Mouse (Mus musculus) erythroblast, embryonic 14.5 days (primary cell): ENCODE data around the gene Mnd1. TPM values are rescaled to one million over a fixed set of nuclear protein-coding genes. Genes with fewer than 3 reads are reported as not detected.

Experiments used
- H3K27me3 ChIP-seq: 2 replicates; pipeline ENCODE4 v1.6.1; 2012; ENCODE audit warnings: inconsistent platforms; ENCODE audit not compliant: control insufficient read depth
- H3K36me3 ChIP-seq: 2 replicates; pipeline ENCODE4 v1.6.1; 2012; ENCODE audit warnings: mild to moderate bottlenecking, inconsistent platforms; ENCODE audit not compliant: control insufficient read depth
- H3K4me1 ChIP-seq: 2 replicates; pipeline ENCODE4 v1.6.1; 2012; ENCODE audit warnings: inconsistent platforms; ENCODE audit not compliant: control insufficient read depth
- H3K4me3 ChIP-seq: replicated peaks from 2 replicates; pipeline ENCODE3; 2012; ENCODE audit warnings: moderate library complexity, mild to moderate bottlenecking, inconsistent platforms
- H3K9me3 ChIP-seq: 2 replicates; pipeline ENCODE4 v1.6.1; 2012; ENCODE audit warnings: low read length, inconsistent platforms, mixed read lengths; ENCODE audit not compliant: control insufficient read depth
- GATA1 ChIP-seq: IDR thresholded peaks from 2 replicates; pipeline ENCODE4 v1.6.1; 2012; ENCODE audit warnings: low read length, inconsistent platforms, mixed read lengths
- TAL1 ChIP-seq: IDR thresholded peaks from 3 replicates; pipeline ENCODE4 v1.6.1; 2012; ENCODE audit warnings: low read length, inconsistent platforms, mixed read lengths
- polyA plus RNA-seq: library from polyadenylated mRNA; stranded (reverse); fragments of >175 nt; gene quantifications from 2 replicates; pipeline ENCODE4 v1.2.3, GENCODE M21; 2012

Gene Mnd1
- polyA plus RNA-seq, 1 experiment, result 0.16 TPM

DNA sequence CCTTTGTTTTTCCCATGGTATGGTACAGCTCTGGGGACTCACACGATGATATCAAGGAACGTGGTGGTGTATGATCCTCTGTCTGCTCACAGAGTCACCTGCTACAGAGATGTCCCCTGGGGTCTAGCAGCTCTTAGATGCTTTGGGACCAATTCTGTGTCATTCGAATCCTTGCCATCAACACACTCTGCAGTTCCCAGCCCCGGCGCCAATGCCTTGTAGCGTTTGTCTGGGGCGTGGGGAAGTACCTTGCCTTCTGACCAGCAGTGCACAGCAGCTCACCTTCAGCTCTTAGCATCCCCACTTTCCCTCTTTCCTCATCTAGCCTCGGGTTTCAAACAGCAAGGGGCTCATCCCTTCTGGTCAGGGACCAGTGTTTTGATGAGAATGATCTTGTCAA is 84.8 kb downstream of the Mnd1 start:
- Histone ChIP-seq H3K27me3 (no peaks in the 10 kb centered on the region), H3K9me3 (no peaks in the 10 kb centered on the region), H3K4me1 (no peaks in the 10 kb centered on the region), H3K4me3 (no peak overlapping the region), H3K36me3 (no peaks in the 10 kb centered on the region)
- TF ChIP-seq GATA1 (no peak), TAL1 (no peak)

GRCm38 (mm10) chr3:84068831-84069709 is 86.5 kb downstream of the Mnd1 start:
- Histone ChIP-seq H3K36me3 (no peaks in the 10 kb centered on the region), H3K9me3 (no peaks in the 10 kb centered on the region), H3K4me1 (no peaks in the 10 kb centered on the region), H3K4me3 (no peak overlapping the region), H3K27me3 (no peaks in the 10 kb centered on the region)
- TF ChIP-seq TAL1, result no peak
- TF ChIP-seq GATA1, result no peak

DNA sequence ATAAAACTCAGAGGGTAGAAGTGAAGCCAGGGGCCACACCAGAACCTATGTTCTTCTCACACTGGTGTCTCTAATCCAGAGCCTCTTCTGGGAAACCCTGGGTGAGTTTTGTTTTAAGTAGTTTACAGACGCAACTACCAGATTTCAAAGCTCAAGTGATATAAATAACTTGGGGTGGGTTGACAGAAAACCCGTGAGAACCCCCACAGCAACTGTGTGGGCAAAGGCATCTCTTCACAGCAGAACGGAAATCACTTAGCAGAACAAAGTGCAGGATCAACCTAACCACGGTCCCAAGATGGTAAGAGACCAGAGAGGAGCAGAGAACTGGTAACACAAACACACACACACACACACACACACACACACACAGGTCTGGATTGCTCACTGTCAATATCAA is 89.8 kb downstream of the Mnd1 start:
- no peaks in the 10 kb centered on the region for H3K4me1 ChIP-seq
- no peak for TF ChIP-seq TAL1
- no peak for TF ChIP-seq GATA1
- no peak overlapping the region for H3K4me3 ChIP-seq
- peaks cover 2% of the 10 kb centered on the region; the same call in 1 of the 2 replicates for H3K27me3 ChIP-seq
- no peaks in the 10 kb centered on the region for H3K36me3 ChIP-seq
- no peaks in the 10 kb centered on the region for H3K9me3 ChIP-seq

DNA sequence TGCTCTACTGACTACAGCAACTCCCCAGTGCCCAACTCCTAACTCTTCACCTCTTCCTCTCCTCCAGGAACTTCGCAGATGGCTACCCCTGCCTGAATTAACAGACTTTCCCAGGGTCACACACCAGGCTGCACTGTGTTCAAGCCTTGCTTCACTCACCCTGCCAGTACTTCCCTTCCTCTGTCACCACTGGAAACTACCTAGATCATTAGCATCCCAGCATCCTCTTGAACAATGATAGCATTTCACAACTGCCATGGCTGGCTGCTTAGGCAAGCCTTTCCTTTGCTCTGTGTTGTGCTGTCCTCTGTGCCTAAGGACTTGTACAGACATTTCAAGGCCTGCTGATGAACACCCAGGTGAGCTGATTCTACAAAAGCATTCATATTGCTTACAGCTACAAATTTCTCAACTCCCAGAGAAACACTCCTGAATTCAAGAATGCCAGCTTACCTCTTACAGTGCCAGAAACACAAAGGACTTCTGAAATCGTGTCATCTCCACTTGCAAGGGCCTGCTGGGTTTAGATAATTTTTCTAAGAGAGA is 92.1 kb downstream of the Mnd1 start:
- TF ChIP-seq GATA1 (no peak), TAL1 (no peak)

DNA sequence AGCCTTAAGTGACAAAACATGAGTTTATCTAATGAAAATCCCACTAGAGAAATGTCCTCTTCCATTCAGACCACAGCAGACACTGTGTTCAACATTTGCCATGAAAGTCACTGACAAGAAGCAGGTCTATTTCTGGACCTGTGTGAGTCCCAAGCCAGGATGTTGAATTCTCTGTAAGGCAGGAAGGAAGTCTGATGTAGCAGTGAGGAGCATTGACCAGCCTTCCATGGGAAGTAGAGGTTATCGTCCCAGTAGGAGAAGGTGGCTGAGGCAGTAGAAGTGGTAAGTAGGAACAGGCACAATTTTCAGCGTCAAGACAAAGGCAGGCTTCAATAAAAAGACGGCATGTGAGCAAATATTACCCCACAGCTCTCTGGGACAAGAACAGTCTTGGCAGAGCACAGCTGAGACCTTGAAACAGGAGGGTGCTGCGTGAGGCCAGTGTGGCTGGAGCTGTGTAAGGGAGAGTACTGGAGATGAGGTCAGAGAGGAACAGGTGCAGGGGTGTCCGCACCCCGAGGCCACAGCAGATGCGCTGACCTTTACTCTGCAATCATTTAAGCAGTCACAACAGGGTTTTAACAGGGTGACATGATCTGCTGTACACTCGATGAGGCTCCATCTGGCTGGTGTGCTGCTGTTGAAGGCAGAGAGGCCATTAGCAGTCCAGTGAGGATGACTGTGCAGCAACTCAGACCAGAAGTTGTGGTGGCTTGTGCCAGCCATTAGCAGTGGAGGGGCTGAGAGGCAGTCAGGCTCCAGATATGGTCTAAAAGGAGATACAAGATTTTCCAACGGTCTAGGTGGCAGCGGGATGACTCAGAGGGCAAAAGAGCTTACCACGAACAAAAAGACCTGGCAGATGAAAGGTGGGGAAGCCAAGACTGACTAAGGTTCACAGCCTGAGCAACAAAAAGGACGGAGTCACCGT is 93.8 kb downstream of the Mnd1 start:
- TF ChIP-seq GATA1, result no peak
- TF ChIP-seq TAL1, result no peak
- Histone ChIP-seq H3K36me3 (no peaks in the 10 kb centered on the region), H3K9me3 (peaks cover 4% of the 10 kb centered on the region; the same call in 1 of the 2 replicates), H3K4me3 (no peak overlapping the region), H3K4me1 (no peaks in the 10 kb centered on the region), H3K27me3 (peaks cover 2% of the 10 kb centered on the region; the same call in 1 of the 2 replicates)

More for the DNA sequence above, 92.1 kb downstream of the Mnd1 start:
- Histone ChIP-seq H3K27me3 (peaks cover 2% of the 10 kb centered on the region; the same call in 1 of the 2 replicates), H3K9me3 (no peaks in the 10 kb centered on the region), H3K4me1 (no peaks in the 10 kb centered on the region), H3K36me3 (no peaks in the 10 kb centered on the region), H3K4me3 (no peak overlapping the region)

GRCm38 (mm10) chr3:84060946-84061345 is 94.6 kb downstream of the Mnd1 start:
- Histone ChIP-seq H3K4me1 (no peaks in the 10 kb centered on the region), H3K4me3 (no peak overlapping the region), H3K27me3 (peaks cover 2% of the 10 kb centered on the region; the same call in 1 of the 2 replicates), H3K9me3 (peaks cover 4% of the 10 kb centered on the region; the same call in 1 of the 2 replicates), H3K36me3 (no peaks in the 10 kb centered on the region)
- no peak for TF ChIP-seq GATA1
- TF ChIP-seq TAL1, result no peak

GRCm38 (mm10) chr3:84060128-84060527 is 95.5 kb downstream of the Mnd1 start:
- Histone ChIP-seq H3K4me1 (no peaks in the 10 kb centered on the region), H3K4me3 (no peak overlapping the region), H3K27me3 (peaks cover 2% of the 10 kb centered on the region; the same call in 1 of the 2 replicates), H3K9me3 (peaks cover 5% of the 10 kb centered on the region; the same call in 1 of the 2 replicates), H3K36me3 (no peaks in the 10 kb centered on the region)
- no peak for TF ChIP-seq GATA1
- no peak for TF ChIP-seq TAL1

DNA sequence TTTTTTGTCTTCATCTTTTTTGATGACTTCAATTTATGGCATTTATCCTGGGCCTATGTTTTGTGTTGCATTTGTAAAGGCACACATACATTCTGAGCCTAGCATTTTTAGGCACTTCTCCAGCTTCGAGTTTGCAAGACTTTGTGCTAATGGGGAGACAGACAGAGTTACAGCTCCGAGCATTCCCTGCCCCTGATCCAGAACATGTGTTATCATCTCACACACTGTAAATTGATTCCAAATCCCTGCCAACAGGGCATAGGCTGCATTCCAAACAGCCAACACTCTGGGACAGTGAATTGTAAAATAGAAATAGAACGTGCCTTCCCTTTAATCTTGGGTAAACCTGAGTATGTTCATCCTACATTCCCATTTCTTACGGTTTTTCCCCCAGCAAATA is 95.9 kb downstream of the Mnd1 start:
- no peaks in the 10 kb centered on the region for H3K4me1 ChIP-seq
- H3K4me3 ChIP-seq, result no peak overlapping the region
- H3K27me3 ChIP-seq, result peaks cover 2% of the 10 kb centered on the region; the same call in 1 of the 2 replicates
- H3K36me3 ChIP-seq, result no peaks in the 10 kb centered on the region
- no peak for TF ChIP-seq TAL1
- no peak for TF ChIP-seq GATA1
- peaks cover 5% of the 10 kb centered on the region; the same call in 1 of the 2 replicates for H3K9me3 ChIP-seq
